Mouse (Mus musculus) lung, postnatal 25 days (tissue): ENCODE measurements at regions not wholly inside any gene's neighbourhood (a gene's known extent, or its start where the extent isn't known, plus 50 kb on each side); places are given as distances from the start of the nearest gene placed in this dataset.

ENCODE experiments used
- DNase-seq: peaks from one replicate; pipeline ENCODE4 v3.0.0; 2022; ENCODE audit warnings: low spot score

- DNase-seq, result no peak
These were observed 129.6 kb downstream of the Trim33 start for GRCm38 (mm10) chr3:103408724-103409123.

- no peak for DNase-seq
These were observed 133.2 kb downstream of the Trim33 start for GRCm38 (mm10) chr3:103412247-103412646.

GRCm38 (mm10) chr3:103415051-103415695, 136.1 kb downstream of the Trim33 start:
- no peak for DNase-seq

GRCm38 (mm10) chr3:103416296-103416695, 137.2 kb downstream of the Trim33 start:
- DNase-seq, result no peak

GRCm38 (mm10) chr3:103417781-103418180, 138.7 kb downstream of the Trim33 start:
- no peak for DNase-seq

GRCm38 (mm10) chr3:103419761-103420620, 140.9 kb downstream of the Trim33 start:
- DNase-seq, result peak; percentile 21

GRCm38 (mm10) chr3:103420621-103421274, 141.7 kb downstream of the Trim33 start:
- no peak for DNase-seq

- DNase-seq, result no peak
These were observed 142.2 kb downstream of the Trim33 start for GRCm38 (mm10) chr3:103421275-103421621.

- DNase-seq, result no peak
These were observed 143.7 kb downstream of the Trim33 start for GRCm38 (mm10) chr3:103422806-103423205.

GRCm38 (mm10) chr3:103423290-103423689, 144.2 kb downstream of the Trim33 start:
- no peak for DNase-seq

GRCm38 (mm10) chr3:103425812-103426430, 146.8 kb downstream of the Trim33 start:
- no peak for DNase-seq

GRCm38 (mm10) chr3:103429227-103429788, 145.7 kb upstream of the Syt6 start:
- DNase-seq, result no peak

GRCm38 (mm10) chr3:103430131-103430530, 144.9 kb upstream of the Syt6 start:
- DNase-seq, result no peak

- no peak for DNase-seq
These were observed 142.8 kb upstream of the Syt6 start for GRCm38 (mm10) chr3:103432254-103432653.

GRCm38 (mm10) chr3:103436902-103437603, 138.0 kb upstream of the Syt6 start:
- DNase-seq, result no peak

GRCm38 (mm10) chr3:103438791-103439354, 136.2 kb upstream of the Syt6 start:
- DNase-seq, result peak; percentile 64

- no peak for DNase-seq
These were observed 131.8 kb upstream of the Syt6 start for GRCm38 (mm10) chr3:103443247-103443646.

GRCm38 (mm10) chr3:103445852-103446251, 129.2 kb upstream of the Syt6 start:
- no peak for DNase-seq

- DNase-seq, result no peak
These were observed 125.2 kb upstream of the Syt6 start for GRCm38 (mm10) chr3:103449851-103450250.

GRCm38 (mm10) chr3:103451971-103452370, 123.1 kb upstream of the Syt6 start:
- no peak for DNase-seq

GRCm38 (mm10) chr3:103463760-103464159, 111.3 kb upstream of the Syt6 start:
- DNase-seq, result no peak
